Mouse (Mus musculus) kidney, postnatal 10 days (tissue): ENCODE data around the gene Cdkn1b.

ENCODE experiments used
- DNase-seq: peaks from one replicate; pipeline ENCODE4 v3.0.0; 2021; ENCODE audit warnings: mixed read lengths

Gene Cdkn1b

GRCm38 (mm10) chr6:134920190-134921013 is at the start of gene Cdkn1b:
Cdkn1b (plus strand) TSS chr6:134920401.
- DNase-seq: peak; percentile 94

GRCm38 (mm10) chr6:134870887-134871286 is 49.3 kb upstream of the Cdkn1b start:
- no peak for DNase-seq

DNA sequence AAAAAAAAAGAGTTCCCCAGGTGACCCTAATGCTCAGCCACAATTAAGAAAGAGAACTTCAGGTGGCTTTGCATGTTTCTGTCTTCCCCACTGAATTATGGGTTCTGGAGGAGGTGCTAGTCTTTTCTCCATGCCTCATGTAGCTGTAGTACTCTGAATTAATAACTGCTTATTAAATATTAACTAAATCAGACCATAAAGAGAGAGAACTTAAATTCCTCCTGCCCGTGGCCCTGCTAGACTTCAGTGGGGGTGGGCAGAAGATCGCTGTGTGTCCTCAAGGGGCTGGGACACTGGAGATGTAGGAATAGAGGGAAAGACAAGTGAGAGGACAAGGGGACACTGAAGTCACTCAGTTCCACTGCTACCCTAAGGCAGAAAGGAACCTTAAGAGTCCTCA is 48.0 kb upstream of the Cdkn1b start:
- DNase-seq: peak; percentile 39

DNA sequence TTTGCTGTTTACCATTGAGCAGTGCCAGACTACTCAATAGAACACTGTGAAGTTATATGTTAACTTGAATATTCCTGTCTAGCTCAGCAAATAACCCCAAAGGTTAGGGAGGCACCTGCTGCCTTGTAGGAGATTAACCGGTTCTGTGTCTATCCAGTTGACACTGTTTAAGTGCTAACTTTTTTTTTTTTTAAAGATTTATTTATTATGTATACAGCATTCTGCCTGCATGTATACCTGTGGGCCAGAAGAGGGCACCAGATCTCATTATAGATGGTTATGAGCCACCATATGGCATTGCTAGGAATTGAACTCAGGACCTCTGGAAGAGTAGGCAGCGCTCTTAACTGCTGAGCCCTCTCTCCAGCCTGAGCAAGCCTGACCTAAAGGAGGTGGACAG is 47.2 kb upstream of the Cdkn1b start:
- DNase-seq: no peak

DNA sequence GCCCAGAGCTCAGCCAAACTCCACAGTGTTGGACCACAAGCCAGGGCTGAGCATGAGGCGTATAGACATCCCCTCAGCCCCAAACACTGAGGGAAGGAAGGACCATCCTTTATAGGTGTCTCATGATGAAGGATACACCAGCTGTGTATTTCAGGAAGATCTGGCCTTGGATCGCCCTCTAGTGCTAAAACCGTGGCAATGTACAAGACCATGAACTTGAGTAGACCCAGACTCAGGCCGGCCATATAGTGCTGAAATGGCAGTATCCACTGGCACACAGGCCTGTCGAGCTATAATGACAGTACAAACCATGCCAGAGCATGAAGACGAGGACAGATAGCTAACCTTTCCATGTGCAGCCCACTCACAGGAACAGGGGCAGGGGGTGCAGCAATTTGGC is 43.4 kb upstream of the Cdkn1b start:
- peak; percentile 50 for DNase-seq

GRCm38 (mm10) chr6:134877276-134877675 is 42.9 kb upstream of the Cdkn1b start:
- DNase-seq: no peak

DNA sequence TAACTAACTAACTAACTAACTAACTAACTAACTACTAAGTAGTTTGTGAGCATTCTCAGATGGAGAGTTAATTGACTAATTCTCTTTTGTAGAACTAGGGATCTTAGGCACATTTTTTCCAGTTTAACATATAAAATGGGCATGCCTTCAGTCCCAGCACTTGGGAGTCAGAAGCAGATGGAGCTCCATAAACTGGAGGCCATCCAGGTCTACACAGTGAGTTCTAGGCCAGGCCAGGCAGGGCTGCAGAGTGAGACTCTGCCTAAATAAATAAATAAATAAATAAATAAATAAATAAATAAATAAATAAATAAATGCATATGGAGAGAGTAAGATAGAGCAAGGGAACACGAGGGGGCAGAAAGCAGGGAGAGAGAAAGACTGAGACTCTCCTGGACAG is 42.3 kb upstream of the Cdkn1b start:
- DNase-seq: no peak

GRCm38 (mm10) chr6:134879556-134879955 is 40.6 kb upstream of the Cdkn1b start:
- no peak for DNase-seq

GRCm38 (mm10) chr6:134880046-134880445 is 40.2 kb upstream of the Cdkn1b start:
- no peak for DNase-seq

DNA sequence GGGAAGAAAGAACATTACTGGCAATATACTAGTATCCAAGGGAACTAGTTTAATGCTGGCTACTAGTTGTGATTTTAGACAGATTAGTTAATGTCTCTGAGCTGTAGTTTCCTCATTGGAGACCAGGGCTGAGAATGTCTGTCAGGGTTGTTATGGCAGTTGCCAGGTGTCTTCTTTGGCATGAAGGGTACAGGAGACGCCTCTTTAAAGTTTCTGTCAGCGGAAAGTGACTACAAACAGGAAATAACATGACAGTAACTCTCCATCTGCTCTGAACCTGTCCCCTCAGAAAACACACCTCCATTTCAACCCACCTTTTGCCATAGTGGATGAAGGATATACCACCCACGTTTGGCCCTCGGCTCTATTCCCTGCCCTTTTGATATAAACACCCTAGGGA is 36.5 kb upstream of the Cdkn1b start:
- no peak for DNase-seq

- DNase-seq: no peak
Measured at GRCm38 (mm10) chr6:134885515-134885914, 34.7 kb upstream of the Cdkn1b start.

GRCm38 (mm10) chr6:134886475-134886874 is 33.7 kb upstream of the Cdkn1b start:
- no peak for DNase-seq

- no peak for DNase-seq
Measured at GRCm38 (mm10) chr6:134887008-134887407, 33.2 kb upstream of the Cdkn1b start.

GRCm38 (mm10) chr6:134887711-134888449 is 32.3 kb upstream of the Cdkn1b start:
- DNase-seq: peak; percentile 60

- DNase-seq: no peak
Measured at GRCm38 (mm10) chr6:134888563-134889017, 31.6 kb upstream of the Cdkn1b start.

DNA sequence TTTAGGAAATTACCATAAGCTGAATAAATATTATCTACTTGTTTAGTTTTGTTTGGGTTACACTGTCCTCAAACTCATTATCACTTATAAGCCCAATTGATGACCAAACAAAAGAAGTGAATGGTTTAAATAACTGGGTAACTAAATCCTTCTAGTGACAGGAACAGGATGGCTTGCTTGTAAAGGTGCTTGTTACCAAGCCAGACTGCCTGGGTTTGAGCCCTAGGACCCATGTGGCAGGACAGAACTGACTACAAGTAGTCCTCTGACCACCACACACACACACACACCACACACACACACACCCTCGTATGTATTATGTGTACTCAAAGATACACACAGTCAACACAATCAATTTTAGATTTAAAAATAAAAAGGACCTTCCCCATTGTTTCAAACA is 30.4 kb upstream of the Cdkn1b start:
- no peak for DNase-seq

DNA sequence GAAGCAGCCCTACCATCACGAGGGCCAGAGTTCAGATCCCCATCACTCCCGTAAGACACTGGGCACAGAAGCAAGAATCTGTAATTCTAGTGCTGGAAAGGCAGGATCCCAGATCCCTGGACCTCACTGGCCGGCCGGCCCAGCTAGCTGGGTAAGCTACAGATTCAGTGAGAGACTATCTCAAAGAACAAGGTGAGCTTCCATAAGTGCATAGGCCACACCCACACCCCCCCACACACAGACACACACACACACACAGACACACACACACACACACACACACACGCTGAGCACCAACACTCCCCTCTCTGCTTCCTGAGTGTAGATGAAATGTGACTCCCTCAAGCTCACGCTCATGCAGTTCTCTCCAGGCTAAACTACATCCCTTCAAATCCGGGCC is 29.8 kb upstream of the Cdkn1b start:
- DNase-seq: no peak

- DNase-seq: no peak
Measured at GRCm38 (mm10) chr6:134896570-134897436, 23.4 kb upstream of the Cdkn1b start.

DNA sequence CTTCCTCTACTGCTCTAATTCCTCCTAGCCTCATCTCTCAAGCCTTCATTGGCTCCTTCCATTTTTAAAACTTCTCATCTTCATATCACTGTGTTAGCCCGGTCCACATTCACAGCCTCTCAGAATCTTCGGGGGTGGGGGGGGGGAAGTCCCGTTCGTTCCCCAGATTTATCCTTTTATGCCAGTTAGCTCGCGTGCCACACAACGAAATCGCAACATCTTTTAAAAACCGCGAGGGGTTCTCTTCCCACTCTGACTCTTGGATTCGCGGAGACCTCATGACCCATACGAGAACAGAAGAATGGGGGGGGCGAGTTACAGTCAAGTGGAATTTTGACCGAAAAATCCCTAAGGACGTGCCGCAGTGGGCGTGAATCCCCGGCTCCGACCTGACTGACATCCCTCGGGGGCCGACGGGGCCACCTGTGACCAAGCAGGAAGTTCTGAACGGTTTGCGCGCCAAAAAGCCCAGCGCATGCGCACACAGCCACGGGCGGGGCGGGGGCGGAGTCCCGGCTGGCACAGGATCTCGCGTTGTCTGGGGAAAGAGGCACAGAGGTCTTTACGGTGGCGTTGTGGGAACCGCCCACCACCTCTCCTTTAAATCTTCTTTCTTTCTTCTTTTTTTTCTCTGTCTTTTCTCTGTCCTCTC is 22.6 kb upstream of the Cdkn1b start:
- DNase-seq: peak; percentile 97

DNA sequence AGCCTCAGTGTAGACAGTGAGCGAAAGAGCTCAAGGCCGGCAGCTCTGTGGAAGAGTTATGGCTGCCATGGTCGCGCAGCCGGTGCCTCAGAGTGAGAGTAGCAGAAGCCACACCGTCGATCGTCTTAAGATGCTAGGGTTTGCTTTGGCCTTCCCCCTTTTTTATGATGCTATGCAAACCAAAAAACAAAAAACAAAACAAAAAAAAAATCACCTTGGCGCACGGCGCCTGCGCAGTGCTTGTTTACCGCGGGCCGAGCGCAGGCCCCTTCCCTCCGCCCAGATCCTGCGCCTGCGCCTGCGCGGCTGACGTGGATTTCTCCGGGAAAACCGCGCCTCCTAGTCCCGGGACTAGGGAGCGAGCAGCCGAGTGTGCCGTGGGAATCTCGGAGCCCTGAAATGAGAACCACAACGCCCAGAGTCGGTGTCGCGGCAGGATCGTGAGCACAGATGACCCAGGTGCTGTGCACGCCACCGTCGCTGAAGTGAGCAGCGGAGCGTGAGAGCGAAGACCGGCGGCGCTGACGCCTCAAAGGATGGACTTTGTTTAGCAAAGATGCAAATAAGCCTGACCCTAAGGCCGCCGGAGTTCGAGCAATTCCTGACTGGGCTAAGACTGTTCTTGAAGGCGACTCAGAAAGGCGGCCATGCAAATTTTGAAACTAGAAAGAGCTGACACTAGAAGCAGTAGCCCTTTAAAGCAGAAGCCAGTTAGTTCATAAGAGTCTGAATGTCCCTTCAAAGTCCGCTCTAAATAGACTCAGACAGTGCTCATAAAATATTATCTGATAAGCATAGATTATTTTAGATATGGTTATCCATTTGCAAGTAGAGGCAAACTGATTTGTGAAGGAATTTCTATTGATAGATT is 21.9 kb upstream of the Cdkn1b start, which contains the start of gene Gpr19:
Gene Gpr19 (minus strand): TSS at position 484 of the 871 bp plus-strand sequence.
- peak; percentile 95 for DNase-seq

GRCm38 (mm10) chr6:134903368-134903767 is 16.8 kb upstream of the Cdkn1b start:
- DNase-seq: no peak
